Mouse (Mus musculus) kidney, adult 11 months (tissue): ENCODE results near the gene Tom1l1.
"Not testable (repeated sequence)": the region's sequence is repeated elsewhere in the genome, so short reads cannot be mapped to it uniquely, and the experiment has no call there.

Source experiments
- DNase-seq: peaks from one replicate; pipeline ENCODE4 v3.0.0; 2022

Tom1l1 gene

DNA sequence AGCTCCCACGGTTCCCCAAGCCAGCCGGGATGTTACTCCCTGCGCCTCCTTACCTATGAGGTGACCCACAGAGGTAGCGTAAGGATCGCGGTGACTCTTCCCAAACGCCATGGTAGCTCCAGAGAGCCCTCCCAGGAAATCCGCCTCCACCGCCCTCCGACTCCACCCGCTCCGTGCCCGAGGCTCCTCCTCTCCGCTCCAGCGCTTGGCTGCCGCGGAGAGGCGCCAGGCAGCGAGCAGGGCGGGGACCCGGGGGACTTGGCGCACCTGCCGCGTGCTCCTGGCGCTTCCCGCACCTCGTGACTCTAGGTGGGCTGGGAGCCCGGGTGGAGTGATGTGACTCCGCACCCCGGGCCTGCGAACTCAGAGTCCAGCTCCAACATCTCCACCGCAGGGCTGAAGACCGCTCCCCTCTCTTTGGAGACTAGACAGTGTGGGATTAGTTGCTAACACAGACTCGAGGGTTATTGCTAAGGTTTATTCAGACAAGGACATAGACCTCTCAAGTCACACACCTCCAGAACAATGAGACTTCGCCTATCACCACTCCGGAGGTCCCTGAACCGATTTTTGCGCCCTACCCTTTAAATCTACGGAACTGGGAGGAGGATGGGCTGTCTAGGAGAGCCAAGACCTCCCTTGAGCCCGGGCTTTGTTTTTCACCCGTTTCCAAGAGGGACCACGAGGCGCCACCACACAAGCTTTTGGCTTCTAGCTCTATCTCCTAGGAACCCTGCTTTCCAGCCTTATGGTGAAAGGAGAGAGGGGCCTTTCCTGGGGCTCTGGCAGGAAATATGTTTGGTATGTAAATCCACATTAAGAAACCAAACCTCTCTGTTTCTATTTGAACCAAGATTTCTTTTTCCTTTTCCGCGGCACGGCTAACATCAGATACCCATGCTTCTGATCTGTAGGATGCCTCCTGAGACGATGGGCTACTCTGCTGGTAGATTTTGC, at the start of gene Tom1l1:
TSS of gene Tom1l1 (minus strand) at position 907 of the 957 bp plus-strand sequence.
- peak; percentile 81 for DNase-seq

DNA sequence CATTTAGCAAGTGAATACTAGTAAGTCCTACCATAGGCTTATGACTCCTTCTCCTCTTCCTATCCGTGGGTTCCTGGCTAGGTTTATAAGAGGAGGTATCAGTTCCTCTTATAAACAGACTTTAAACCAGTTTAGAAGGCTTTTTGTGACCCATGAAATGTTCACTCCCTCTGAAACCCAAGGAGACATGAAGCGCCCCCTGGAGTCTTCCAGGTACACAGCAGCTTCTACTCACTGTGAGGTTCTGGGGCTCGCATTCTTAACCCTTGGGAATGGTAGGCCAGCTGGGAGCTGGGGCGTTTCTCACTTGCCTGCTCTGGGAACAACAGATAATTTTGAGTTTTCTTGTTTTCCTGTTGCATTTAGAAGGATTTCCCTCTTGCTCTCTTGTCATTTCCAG, 45.4 kb upstream of the Tom1l1 start:
- DNase-seq, result no peak

DNA sequence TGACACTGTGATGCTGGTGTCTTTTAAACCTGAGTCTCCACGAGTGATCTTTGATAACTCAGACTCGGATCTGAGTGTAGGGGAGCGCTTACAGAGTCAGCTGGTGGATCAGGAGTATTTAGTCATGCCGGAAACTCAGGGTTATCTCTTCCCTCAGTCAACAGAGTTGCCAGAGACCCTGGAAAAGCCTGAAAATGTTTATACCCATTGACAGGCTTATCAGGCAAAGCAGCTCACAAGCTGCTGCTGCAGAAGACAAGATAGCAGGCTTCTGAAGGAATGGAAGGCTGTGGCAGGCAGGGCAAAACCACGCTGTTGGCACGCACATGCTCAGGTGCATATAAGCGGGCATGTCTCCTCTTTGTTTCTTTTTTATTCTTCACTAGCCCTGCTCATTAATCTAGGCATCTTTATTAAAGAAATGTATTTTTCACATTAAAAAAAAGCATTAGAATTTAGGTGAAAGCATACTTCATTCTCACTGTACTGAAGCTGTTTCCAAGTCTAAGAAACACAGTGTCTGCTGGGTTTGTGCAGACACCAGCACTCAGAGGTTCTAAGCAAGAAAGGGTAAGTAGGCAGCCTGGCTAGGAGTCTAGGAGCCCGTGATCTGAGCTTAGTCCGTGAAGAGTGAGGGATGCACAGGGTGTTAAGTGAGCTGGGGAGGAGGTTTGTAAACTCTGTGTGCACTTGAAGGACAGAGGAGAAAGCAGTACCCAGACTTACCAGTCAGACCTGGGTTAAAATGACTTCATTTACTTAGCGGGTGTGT, 39.4 kb upstream of the Tom1l1 start:
- DNase-seq, result no peak

DNA sequence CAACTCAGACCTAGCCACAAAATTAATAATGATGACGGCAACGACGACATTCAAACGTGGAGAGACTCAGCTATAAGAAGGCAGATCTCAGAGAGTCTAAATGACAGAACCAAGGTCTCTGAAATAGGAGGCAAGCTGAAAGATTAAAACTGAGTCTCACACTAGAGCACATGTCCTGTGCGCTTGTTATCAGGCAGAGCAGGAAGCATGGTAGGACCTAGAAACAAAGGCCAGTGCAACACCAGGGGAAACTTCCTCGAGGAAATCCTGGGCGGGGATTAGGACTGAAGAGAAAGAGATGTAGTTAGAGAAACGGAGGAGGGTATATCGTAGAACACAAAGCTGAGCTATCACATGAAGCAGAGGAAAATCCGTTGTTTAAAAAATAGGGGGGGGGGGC, 38.6 kb upstream of the Tom1l1 start:
- no peak for DNase-seq

DNA sequence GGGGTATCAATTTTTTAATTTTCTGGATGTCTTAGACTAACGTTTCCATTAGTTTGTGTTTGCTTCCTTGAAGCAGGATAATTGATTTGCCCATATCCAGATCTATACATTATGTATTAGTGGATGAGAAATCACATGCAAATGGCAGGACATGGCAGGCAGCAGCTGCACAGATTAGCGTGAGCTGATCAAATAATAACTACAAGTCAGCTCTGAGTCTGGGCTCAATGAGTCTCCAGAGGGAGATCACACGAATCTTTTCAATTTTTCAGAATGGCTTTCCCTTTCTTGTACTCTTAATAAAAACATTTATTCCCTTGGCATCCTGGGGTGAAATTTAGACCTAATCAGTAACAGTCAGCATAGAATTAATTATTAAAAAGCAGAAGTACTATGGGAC, 34.1 kb upstream of the Tom1l1 start:
- no peak for DNase-seq

DNA sequence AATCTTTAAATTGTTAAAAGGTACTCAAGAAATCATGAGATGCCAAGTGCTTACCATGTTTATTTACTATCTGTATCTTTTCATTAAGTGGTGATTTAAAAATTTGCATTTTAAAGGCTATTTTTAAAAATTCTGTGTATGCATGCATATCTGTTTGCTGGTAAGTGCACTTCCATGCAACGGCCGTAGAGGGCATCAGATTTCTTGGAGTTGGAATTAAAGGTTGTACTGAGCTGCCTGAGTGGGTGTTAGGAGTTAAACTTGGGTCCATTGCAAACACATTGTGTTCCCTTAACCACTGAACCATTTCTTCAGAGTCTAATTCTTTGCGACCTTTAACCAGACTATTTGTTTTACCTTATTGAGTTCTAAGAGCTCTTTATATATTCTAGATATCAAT, 29.6 kb upstream of the Tom1l1 start:
- no peak for DNase-seq

DNA sequence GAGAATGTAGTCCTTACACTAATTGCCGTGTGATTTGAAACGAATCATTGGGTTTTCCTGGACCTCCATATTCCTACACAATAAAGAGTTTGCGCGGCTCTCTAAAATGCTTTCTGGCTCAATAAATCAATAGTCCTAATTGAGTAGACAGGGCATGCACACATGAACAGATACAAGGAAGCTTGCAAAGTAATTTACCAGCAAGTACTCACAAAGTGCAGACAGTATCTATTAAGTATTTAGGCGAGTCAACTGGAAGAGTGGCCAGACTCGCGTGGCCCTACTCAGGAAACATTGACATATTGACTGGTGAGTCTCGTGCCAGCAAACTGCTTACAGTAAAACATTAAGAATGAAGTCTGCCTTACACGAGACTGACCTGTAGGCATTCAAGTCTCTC, 23.4 kb upstream of the Tom1l1 start:
- DNase-seq, result no peak

DNA sequence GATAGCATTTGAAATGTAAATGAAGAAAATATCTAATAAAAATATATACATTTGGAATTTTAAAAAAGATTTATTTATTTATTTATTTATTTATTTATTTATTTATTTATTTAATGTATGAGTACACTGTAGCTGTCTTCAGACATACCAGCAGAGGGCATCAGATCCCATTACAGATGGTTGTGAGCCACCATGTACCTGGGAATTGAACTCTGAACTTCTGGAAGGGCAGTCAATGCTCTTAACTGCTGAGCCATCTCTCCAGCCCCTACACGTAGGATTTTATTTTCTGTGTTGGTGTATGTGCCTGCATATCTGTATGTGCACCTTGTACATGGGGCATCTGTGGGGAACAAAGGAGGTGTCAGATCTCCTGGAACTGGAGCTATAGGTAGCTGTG, 19.0 kb upstream of the Tom1l1 start:
- not testable (repeated sequence) for DNase-seq

DNA sequence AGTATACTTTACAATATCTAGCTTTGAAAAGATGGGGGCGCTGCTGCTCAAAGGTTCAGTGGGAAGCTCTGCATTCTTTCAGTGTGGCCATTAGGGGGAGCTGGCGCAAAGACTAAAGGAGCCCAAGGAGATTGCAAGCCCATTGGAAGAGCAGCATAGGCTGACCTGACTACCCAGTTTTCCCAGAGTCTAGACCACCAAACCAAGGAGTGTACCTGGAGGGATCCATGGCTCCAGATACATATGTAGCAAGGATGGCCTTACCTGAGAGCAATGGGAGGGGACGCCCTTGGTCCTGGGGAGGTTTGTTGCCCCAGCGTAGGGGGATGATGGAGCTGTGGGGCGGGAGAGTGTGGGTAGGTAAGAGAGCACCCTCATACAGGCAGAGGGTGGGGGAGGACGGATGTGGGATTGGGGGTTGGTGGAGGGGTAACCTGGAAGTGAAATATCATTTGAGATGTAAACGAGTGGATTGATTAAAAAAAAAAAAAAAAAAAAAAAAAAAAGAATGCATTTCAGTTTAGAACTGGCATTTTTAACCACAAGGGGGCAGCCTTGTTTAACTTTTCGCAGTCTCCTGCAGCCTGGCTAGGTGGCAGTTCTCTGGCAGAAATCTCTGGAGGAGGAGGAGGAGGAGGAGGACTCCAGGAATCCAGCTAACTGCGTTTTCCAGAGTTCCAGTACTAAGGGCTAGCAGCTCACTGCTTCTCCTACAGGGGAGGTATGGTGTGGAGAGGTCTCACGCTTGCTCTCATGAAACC, 9.5 kb upstream of the Tom1l1 start:
- DNase-seq, result peak; percentile 36

DNA sequence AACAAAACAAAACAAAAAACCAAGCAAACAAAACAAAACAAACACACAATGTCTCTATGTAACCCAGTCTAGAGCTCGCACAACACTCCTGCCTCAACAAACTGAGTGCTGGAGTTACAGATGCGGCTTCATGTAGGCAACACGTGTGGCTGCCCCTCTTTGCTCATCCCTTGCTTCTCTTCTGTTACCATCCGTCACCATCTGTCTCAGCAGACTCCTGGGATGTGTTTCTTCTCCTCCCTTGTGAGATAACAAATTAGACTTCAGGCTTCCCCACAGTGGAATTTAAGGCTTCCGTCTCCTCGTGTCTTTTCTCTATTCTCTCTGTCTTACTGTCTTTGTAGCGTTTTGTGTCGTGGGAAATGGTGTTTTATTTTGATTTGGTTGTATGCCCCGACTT, 7.6 kb upstream of the Tom1l1 start:
- DNase-seq, result no peak

DNA sequence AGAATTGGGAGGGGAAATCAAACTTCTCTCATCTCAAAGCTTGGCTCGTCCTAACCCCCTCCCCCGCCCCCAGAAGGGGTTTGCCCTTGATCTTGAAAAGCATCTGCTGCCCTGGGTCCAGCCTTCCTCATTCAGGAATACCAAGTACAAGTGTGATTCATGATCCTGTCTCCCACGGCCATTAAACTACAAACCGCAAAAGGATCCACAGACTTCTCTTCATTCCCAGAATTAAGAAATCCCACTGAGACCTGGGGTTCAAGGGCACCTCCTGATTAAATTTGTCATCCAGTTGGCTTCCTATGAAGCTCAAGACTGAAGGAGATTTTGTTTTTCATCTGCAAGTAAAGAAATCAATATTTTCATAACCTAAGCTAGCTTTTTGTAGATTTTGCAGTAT, 6.0 kb upstream of the Tom1l1 start:
- DNase-seq, result no peak

DNA sequence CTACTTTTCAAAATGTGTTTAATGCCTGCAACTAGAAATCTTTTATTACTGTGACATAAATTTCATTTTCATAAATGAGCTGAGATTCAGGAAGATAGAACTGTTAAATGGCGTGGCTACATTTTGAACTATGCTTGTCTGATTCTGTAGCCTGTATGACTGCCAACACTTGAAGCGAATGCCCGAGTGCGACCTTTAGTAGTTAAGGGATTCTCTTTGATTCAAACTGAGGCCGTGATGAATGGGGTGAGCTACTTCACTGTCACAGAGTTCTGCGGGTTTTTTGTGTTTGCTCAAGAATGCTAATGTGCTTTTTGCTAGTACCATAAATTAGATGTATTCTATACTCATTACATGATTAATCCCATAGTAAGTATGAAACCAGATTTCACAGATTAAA, 2.2 kb upstream of the Tom1l1 start:
- no peak for DNase-seq

DNA sequence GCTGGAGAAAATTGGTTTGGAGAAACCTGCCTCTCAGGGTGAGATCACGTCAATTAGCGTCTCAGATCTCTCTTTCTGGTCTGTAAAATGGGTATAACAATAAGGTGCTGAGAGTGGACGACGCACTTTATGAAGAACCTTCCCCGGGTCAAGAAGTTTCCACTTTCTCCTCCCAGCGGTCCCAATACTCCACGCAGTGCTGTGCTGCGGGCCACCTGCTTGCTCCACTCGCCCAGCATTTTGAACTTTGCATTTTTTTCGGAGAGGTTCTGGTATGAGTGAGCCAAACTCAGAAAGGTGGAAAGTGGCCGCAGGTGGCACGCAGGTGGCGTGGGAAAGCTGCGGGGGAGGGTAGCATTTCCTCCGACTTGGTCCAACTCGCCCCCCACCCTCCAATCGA, 1.1 kb downstream of the Tom1l1 start:
- DNase-seq, result no peak

DNA sequence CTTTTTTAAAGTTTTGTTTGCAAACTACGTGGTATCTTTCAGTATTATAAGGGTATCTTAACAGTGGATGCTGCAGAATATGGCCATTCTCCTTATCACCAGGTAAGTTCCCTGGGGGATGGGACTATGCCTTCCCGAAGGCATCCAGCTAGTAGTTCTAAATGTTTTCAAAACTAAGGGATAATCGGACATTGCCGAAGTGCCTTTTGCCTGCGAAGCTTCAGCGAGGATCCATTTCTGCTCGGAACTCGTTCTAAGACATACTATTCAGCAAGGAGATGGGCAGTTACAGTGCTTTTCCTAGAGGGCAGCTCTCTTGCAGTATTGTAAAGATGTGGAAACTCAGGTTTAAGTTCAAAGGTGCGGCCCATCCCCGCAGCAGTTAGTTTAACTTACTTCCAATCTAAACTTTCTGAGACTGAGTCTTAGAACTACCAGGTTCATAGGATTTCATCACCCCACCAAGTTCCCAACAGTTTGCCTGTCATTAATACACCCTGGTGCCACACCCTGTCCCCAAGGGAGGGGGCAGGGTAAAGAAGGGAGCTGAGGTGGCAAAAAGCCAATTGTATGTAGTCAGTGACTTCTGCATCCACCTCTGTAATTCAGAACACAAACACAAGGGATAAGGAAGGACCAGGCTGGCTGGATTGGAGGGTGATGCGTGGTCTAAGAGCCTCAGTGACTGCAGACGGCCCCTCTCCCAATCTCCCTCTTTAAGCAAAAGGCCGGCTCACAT, 1.7 kb downstream of the Tom1l1 start:
- DNase-seq, result peak; percentile 9

DNA sequence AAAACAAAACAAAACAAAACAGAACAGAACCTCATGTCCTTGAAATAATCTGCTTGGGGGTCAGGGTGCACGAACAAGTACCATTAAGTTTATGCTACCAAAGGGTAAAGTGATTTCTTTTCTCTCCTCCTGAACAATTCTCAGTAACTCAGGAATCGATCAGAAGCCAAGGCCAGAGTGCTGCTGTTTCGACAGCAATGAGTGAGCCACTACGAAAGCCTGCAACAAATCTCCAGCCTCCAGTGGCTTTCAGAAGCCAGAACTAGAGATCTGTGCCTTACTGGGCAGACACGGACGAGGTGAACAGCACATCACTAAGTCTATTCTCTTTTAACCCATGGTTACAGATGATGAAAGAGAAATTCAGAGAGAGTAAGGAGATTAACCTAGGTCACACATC, 3.0 kb downstream of the Tom1l1 start:
- no peak for DNase-seq

DNA sequence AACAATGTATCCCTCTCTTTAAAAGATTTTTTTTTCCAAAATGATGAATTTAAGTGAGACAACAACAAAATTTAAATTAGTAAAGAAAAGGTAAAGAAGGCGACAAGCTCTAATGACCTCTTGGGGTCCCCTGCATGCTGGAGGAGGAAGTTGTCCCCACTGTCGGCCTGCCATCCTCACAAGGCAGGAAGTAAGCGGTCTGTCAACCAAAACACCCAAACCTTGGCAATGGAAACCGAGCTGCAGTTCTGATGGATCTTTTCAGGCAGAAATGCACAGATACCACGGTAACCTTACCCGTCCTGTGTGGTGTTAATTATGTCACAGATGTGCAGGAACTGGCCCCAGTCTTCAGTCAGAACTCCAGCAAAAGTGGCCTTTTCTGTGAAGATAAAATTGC, 3.4 kb downstream of the Tom1l1 start:
- no peak for DNase-seq

DNA sequence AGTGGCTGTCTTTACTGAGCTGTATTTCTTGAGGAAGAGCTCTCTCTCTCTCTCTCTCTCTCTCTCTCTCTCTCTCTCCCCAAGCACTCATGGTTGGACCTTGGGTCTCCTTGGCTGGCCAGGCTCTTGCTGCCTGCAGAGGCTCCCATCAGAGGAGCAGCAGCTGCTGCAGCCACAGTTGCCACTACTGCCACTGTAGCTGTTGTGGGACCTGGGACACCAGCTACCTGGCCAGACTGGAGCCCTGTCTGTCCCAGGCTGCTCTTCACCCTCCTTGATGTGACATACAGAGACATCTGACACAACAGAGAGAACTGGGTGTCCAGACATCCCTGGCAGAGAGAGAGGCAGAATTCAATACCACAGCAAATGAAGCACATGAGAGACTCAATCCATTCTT, 7.0 kb downstream of the Tom1l1 start:
- DNase-seq, result no peak

DNA sequence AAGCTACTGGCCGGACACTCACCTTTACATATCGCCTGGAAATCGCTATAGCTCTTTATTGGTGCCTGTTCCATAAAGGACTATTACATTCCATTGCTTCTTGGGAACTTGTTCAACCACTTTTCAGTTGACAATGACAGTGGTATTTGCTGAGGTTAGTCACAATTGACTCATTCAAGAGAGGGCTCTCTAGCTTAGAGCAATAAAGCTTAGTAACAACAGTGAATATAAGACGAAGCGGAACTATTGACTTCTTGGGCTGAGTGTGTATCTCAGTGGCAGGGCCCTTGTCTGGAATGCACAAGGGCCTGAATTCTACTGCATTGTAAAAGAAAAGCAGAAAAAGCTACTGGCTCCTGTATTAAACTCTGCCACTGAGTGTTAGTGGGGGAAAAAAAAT, 9.6 kb downstream of the Tom1l1 start:
- no peak for DNase-seq

DNA sequence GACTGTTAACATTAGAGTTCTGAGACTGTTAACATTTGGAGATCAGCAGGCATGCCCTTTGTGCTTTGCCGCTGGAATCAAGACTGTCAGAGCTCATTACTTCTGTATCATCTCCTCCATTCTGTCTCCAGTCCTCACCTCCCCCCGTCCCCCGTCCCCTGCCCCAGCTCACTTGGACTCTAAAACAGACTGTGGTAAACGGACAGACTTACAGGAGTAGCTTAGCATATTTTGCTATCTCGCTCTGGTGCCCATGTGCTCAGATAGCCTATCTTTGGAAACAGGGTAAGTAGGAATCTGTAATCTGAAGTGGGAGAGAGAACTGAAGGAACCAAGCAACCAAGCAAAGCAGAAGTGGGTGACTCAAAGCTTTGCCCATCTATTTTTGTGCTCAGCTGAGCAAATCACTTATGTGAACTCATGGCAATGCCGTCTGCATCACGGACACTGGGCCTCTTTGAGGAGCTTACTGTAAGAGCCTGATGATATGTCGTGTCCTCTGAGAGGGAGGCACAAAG, 10.3 kb downstream of the Tom1l1 start:
- no peak for DNase-seq

DNA sequence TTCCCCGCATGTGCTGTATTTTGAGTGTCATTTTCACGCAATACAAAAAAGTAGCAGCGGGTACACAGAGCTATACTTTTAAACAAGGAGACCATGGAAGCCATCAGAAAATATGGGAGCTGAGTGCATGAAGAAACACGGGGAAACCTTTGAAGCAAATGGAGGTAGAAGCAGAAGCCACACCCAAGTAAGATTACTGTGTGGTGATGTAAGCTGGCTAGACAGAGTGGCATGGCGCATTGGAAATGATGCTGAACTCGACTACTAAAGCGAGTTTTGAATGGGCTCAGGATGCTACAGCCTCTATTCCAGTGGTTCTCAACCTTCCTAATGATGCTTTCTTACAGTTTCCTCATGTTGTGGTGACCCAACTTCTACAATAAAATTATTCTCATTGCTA, 11.1 kb downstream of the Tom1l1 start:
- no peak for DNase-seq

DNA sequence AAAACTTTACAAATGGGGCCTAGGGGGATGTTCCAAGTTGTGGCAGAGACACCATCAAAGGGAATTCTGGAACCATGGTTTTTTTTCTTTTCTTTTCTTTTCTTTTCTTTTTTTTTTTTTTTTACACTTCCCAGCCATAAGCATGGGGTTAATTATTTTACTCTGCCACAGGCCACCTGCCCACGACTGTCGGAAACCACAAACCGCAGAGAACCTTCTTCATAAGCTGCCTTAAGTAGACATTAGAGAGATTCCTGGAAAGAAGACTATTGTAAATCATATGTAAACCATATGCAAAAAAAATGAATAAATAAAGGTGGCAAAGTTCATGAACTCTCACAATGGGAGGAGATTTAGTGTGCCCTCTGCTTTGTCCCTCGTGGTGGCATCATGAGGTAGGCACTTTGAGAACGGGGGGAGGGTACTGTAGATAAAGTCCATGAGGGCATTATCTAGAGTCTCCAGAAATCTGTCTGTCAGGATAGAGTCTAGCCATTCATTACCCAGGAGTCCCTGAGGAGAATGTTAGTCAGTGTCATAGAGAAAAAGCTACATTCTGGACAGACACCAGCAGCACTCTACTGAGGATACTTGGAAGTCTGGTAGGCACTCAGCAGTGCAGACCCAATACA, 12.6 kb downstream of the Tom1l1 start:
- DNase-seq, result no peak

DNA sequence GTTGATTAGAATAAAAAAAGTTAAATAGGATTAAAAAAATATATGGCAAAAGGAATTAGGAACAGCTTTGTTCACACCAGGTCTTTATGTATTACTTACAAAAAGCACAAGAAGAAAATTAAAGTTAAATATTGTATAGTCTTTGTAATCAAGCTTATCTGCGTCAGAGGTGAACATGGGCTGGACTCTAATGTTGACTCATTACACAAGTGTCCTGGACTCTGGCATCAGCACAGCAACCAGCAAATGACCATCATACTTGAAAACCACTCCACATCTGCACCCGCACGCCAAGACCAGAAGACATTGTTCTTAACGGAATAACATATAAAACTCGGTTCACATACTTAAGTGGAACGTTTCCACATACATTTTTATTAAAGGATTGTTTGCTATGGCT, 20.8 kb downstream of the Tom1l1 start:
- DNase-seq, result no peak
